Mouse (Mus musculus): ENCODE results near the gene Nufip2.

GRCm38 (mm10) chr11:77693026-77693425, 7.1 kb downstream of the Nufip2 start:
- TF ChIP-seq EP300 (IDR thresholded peaks at IDR 0.05; ENCODE audit: insufficient read depth, low read depth, low read length) (no peak), CTCF (IDR thresholded peaks at IDR 0.05) (no peak)
